Mouse (Mus musculus) neural tube, embryonic 14.5 days (tissue): ENCODE results near the gene Spats1. TPM values are rescaled to one million over a fixed set of nuclear protein-coding genes. Genes with fewer than 3 reads are reported as not detected.

Experiments
- ATAC-seq: fragments of 200-750 bp; cut with Nextera tagmentation; 2 replicates; pipeline ENCODE4 v1.8.0; 2017; ENCODE audit warnings: low read depth, mild to moderate bottlenecking, moderate TSS enrichment, moderate library complexity
- H3K27ac ChIP-seq: fragments of 300-500 bp; sonication (generic); 2 replicates; pipeline ENCODE4 v1.5.1; 2014; ENCODE audit warnings: low read depth, mild to moderate bottlenecking, control low read depth, low read length, moderate library complexity, mixed read lengths
- H3K27me3 ChIP-seq: fragments of 300-500 bp; sonication (generic); 2 replicates; pipeline ENCODE4 v1.6.1; 2014; ENCODE audit warnings: low read length; ENCODE audit not compliant: control insufficient read depth, insufficient read depth
- H3K36me3 ChIP-seq: fragments of 300-500 bp; sonication (generic); 2 replicates; pipeline ENCODE4 v1.6.1; 2014; ENCODE audit warnings: low read length, mixed read lengths; ENCODE audit not compliant: control insufficient read depth, insufficient read depth
- H3K4me1 ChIP-seq: fragments of 300-500 bp; sonication (generic); 2 replicates; pipeline ENCODE4 v1.6.1; 2014; ENCODE audit warnings: low read length; ENCODE audit not compliant: control insufficient read depth, insufficient read depth
- H3K4me2 ChIP-seq: fragments of 300-500 bp; sonication (generic); 2 replicates; pipeline ENCODE4 v1.6.1; 2014; ENCODE audit warnings: mild to moderate bottlenecking, low read depth, low read length, control low read depth
- H3K4me3 ChIP-seq: fragments of 300-500 bp; sonication (generic); 2 replicates; pipeline ENCODE4 v1.5.1; 2014; ENCODE audit warnings: low read depth, low read length, control low read depth, mixed read lengths
- H3K9ac ChIP-seq: fragments of 300-500 bp; sonication (generic); replicated peaks from 2 replicates; pipeline ENCODE4 v1.6.1; 2014; ENCODE audit warnings: low read depth, mild to moderate bottlenecking, control low read depth, low read length, mixed read lengths
- H3K9me3 ChIP-seq: fragments of 300-500 bp; sonication (generic); 2 replicates; pipeline ENCODE4 v1.6.1; 2016; ENCODE audit warnings: low read length; ENCODE audit not compliant: control insufficient read depth
- WGBS: fragments of 180-500 bp; shearing (Covaris S2); extraction: QIAGEN DNeasy Blood & Tissue Kit; methylation state at CpG from one replicate; pipeline ENCODE4 v1.1.7; 2014; 5-methylcytosine and 5-hydroxymethylcytosine counted together
- polyA plus RNA-seq: library from polyadenylated mRNA; unstranded; fragments of >200 nt; fragmentation: Nextera tagmentation; extraction: Ambion mirVana; gene quantifications from 2 replicates; pipeline ENCODE4 v1.2.1, GENCODE M21; 2014

Gene Spats1
- polyA plus RNA-seq, 1 experiment from 2014 or later, result 2.8 TPM

DNA sequence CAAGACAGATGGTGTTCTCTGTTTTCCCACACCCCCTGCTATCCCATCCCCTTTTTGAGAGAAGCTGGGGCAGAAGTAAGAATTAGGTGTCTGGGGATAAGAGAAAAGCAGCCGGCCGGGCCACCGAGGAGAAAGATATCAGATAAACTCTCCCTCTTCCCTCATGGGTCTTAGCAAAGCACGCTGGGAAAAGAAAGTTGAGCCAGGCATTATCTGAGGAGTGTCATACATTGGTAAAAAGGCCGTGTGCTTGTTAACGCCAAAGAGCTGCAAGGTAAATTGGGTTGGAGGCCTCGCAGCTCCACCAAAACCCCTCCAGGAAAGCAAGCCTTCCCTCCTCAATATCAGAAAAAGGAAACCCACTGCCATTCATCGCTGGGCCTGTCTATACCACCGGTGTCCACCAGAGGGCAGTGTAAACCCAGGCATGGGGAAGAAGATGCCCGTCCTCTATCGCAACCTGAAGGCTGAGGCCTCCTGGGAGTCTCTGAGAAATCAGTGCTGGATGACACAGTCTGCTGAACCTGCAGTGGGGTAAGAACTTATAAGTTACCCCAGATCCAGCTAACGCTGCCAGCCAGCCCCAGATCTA lies 3.1 kb upstream of the Spats1 start:
- no peak overlapping the region for H3K9ac ChIP-seq
- no peaks in the 10 kb centered on the region for H3K36me3 ChIP-seq
- no peak overlapping the region for H3K27ac ChIP-seq
- 0 out of 2 replicates have a peak, but pooled peaks cover 2% of the 10 kb centered on the region for H3K9me3 ChIP-seq
- H3K4me3 ChIP-seq, result no peak overlapping the region
- H3K4me1 ChIP-seq, result peaks cover 6% of the 10 kb centered on the region
- no peak overlapping the region for H3K4me2 ChIP-seq
- WGBS, result 21% methylated on average over 12 of the region's 12 CpGs
- H3K27me3 ChIP-seq, result no peaks in the 10 kb centered on the region
- peak; percentile 58; the same call in 1 of the 2 replicates for ATAC-seq

DNA sequence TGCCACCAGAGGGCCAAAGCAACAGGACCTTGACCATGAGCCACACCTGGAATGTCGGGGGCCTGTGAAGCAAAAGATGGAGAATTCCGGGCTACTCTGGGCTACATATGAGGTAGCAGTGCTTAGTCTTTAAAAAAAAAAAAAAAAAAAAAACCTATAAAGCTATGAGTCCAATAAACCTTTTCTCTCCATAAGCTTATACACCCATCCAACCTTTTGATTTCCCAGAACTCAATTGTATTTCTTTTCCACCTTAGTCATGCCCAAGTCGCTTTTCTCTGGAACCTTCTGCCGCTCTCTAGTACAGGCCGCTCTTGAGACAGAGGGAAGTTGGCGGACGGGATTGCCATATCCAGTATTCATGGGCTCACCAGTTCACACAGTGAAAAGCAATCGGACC lies 1.1 kb downstream of the Spats1 start:
- H3K27ac ChIP-seq, result no peak overlapping the region
- H3K4me2 ChIP-seq, result peak overlapping the region; percentile 59
- no peaks in the 10 kb centered on the region for H3K9me3 ChIP-seq
- WGBS, result 69% methylated on average over 8 of the region's 8 CpGs
- H3K4me1 ChIP-seq, result peaks cover 6% of the 10 kb centered on the region
- no peak overlapping the region for H3K9ac ChIP-seq
- H3K27me3 ChIP-seq, result no peaks in the 10 kb centered on the region
- H3K36me3 ChIP-seq, result no peaks in the 10 kb centered on the region
- peak; percentile 19; the same call in 1 of the 2 replicates for ATAC-seq
- H3K4me3 ChIP-seq, result peak overlapping the region; percentile 32

DNA sequence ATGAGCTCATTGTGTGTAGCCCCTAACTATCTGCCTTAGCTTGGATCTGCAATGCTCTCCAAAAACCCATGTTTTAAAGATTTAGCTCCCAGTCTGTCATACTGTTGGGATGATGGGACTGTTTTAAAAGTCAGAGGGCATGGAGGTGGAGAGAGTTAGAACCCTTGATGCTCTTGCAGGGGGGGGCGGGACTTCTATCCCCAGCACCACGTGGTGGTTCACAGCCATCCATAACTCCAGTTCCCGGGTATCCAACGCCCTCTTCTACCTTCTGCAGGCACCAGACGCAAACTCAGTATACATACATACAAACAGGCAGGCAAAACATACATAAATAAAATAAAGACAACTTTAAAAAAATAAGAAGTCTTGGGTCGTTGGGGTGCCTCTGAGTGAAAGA lies 1.5 kb downstream of the Spats1 start:
- no peaks in the 10 kb centered on the region for H3K27me3 ChIP-seq
- WGBS, result 77% methylated on average over 6 of the region's 6 CpGs
- H3K27ac ChIP-seq, result no peak overlapping the region
- peaks cover 6% of the 10 kb centered on the region for H3K4me1 ChIP-seq
- no peak overlapping the region for H3K4me3 ChIP-seq
- ATAC-seq, result no peak
- H3K9me3 ChIP-seq, result no peaks in the 10 kb centered on the region
- H3K36me3 ChIP-seq, result no peaks in the 10 kb centered on the region
- no peak overlapping the region for H3K9ac ChIP-seq
- H3K4me2 ChIP-seq, result no peak overlapping the region

DNA sequence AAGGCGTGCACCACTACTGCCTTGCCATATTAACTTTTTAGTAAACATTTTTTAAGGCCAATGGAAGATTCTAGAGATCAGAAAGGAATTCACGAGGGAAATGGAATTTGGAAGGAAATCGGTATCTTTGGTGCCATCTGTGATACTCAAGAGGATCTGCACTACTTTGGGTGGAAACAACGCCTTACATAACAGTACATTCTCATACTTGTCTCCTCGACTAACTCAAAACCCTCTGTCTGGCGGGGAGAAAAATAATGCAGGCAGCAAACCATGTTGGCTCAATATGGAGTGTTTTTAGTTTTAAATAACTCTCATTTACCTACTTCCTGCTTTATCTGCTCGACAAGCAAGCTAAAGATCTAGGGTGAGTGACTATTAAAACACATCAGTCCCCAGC lies 4.5 kb downstream of the Spats1 start:
- ATAC-seq, result no peak
- Histone ChIP-seq H3K9ac (no peak overlapping the region), H3K4me2 (no peak overlapping the region), H3K4me1 (peaks cover 6% of the 10 kb centered on the region), H3K27me3 (no peaks in the 10 kb centered on the region), H3K27ac (no peak overlapping the region), H3K36me3 (no peaks in the 10 kb centered on the region), H3K4me3 (no peak overlapping the region), H3K9me3 (no peaks in the 10 kb centered on the region; the same call in 1 of the 2 replicates)
- WGBS, result 88% methylated on average over 7 of the region's 7 CpGs

DNA sequence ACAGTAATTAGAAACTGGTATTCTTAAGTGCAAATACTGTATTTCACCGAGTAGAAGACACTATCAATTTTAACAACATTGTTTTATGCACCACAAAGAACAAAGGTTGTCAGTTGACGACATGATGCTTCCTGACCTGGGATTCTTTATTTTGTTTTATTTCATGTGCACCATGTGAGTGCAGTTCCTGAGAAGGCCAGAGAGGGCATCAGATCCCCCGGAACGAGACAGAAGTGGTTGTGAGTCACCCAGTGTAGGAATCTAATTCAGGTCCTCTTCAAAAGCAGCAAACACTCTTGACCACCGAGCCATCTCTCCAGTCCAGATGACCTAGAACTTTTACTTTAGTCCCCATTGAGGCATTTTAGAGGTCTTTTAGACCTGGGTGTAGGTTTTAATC lies 6.9 kb downstream of the Spats1 start:
- Histone ChIP-seq H3K4me3 (no peak overlapping the region), H3K4me2 (no peak overlapping the region), H3K4me1 (no peaks in the 10 kb centered on the region), H3K27me3 (no peaks in the 10 kb centered on the region), H3K9me3 (no peaks in the 10 kb centered on the region; the same call in 1 of the 2 replicates), H3K36me3 (no peaks in the 10 kb centered on the region), H3K9ac (no peak overlapping the region), H3K27ac (no peak overlapping the region)
- 84% methylated on average over 5 of the region's 5 CpGs for WGBS
- no peak for ATAC-seq

DNA sequence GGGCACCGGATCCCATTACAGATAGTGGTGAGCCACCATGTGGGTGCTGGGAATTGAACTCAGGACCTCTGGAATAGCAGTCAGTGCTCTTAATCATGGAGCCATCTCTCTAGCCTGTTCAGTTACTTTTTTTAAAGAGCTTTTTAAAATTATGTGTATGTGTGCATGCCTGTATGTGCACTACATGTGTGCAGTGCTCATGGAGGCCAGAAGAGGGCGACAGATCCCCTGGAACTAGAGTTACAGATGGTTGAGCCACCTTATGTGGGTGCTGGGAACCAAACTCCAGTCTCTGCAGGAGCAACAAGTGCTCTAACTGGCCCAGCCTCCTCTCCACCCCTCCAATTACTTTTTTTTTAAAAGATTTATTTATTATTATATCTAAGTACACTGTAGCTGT lies 8.5 kb downstream of the Spats1 start:
- Histone ChIP-seq H3K4me3 (no peak overlapping the region), H3K9me3 (no peaks in the 10 kb centered on the region; the same call in 1 of the 2 replicates), H3K4me1 (no peaks in the 10 kb centered on the region), H3K36me3 (no peaks in the 10 kb centered on the region), H3K27me3 (no peaks in the 10 kb centered on the region), H3K4me2 (no peak overlapping the region), H3K9ac (no peak overlapping the region), H3K27ac (no peak overlapping the region)
- WGBS, result 70% methylated on average over 2 of the region's 2 CpGs
- no peak for ATAC-seq

DNA sequence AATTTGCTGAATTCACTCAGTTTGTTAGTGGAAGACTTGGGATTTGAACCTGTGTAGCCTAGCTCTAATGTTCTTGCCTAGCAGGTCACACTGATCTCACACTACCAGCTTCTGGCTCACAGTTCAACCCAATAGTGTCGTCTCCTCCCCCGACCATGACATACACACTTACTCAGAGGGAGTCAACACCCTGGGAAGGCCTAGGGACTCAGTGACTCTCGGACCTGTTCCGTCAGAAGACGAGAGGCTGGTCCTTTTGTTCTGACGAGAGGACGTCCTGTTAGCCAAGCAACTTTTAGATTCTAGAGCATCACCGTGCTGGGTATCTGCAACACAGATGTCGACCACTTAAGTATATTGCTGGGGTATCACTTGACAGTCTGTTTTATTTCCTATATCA lies 11.0 kb downstream of the Spats1 start:
- H3K27me3 ChIP-seq, result no peaks in the 10 kb centered on the region
- no peak for ATAC-seq
- H3K4me3 ChIP-seq, result no peak overlapping the region
- WGBS, result 85% methylated on average over 9 of the region's 9 CpGs
- no peaks in the 10 kb centered on the region for H3K36me3 ChIP-seq
- H3K4me1 ChIP-seq, result no peaks in the 10 kb centered on the region
- no peak overlapping the region for H3K9ac ChIP-seq
- H3K27ac ChIP-seq, result no peak overlapping the region
- H3K9me3 ChIP-seq, result no peaks in the 10 kb centered on the region; the same call in 1 of the 2 replicates
- H3K4me2 ChIP-seq, result no peak overlapping the region

DNA sequence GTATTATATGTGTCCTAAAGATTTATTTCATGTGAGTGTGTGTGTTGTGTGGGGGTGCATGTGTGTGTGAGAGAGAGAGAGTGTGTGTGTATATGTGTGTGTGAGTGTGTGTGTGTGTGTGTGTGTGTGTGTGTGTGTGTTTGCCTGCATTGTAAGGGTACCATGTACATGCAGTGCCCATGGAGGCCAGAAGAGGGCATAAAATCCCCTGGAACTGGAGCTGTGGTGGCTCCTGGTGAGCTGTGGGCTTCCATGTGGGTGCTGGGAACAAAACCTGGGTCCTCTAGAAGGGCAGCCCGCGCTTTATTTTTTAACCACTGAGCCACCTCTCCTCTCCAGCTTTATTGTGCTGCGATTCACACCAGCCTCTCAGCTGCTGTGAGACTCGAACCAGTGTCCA lies 12.7 kb downstream of the Spats1 start:
- Histone ChIP-seq H3K27me3 (no peaks in the 10 kb centered on the region), H3K4me2 (no peak overlapping the region), H3K27ac (no peak overlapping the region), H3K4me3 (no peak overlapping the region), H3K9ac (no peak overlapping the region), H3K9me3 (no peaks in the 10 kb centered on the region), H3K36me3 (no peaks in the 10 kb centered on the region), H3K4me1 (no peaks in the 10 kb centered on the region)
- ATAC-seq, result no peak
- WGBS, result 95% methylated on average over 4 of the region's 4 CpGs

DNA sequence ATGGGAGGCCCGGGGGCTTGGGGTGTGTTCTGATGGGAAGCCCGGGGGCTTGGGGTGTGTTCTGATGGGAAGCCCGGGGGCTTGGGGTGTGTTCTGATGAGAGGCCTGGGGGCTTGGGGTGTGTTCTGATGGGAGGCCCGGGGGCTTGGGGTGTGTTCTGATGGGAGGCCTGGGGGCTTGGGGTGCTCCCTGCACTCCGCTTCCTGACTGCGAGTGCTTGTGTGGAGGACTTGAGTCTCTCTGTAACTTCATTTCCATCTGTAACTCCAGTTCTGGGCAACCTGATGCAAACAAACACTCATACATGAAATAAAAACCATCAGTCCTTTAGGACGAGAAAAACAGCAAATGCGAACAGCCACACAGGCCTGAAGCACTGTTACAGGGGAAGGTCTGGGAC lies 16.2 kb downstream of the Spats1 start:
- no peak overlapping the region for H3K27ac ChIP-seq
- H3K36me3 ChIP-seq, result no peaks in the 10 kb centered on the region
- H3K4me1 ChIP-seq, result no peaks in the 10 kb centered on the region
- H3K4me2 ChIP-seq, result no peak overlapping the region
- no peak for ATAC-seq
- H3K9ac ChIP-seq, result no peak overlapping the region
- H3K4me3 ChIP-seq, result no peak overlapping the region
- no peaks in the 10 kb centered on the region for H3K9me3 ChIP-seq
- no peaks in the 10 kb centered on the region for H3K27me3 ChIP-seq
- 95% methylated on average over 7 of the region's 8 CpGs for WGBS
